Mouse (Mus musculus): ENCODE results near the gene Gm17027.
"Not testable (repeated sequence)": the region's sequence is repeated elsewhere in the genome, so short reads cannot be mapped to it uniquely, and the experiment has no call there.

Gm17027 gene

GRCm38 (mm10) chr14:42162522-42162921 is at the start of gene Gm17027:
Gene Gm17027, minus strand, starts transcription at chr14:42162622.
- not testable (repeated sequence) for DNase-seq (ENCODE audit: low spot score in 2 of 2)

- not testable (repeated sequence) for DNase-seq (ENCODE audit: low spot score in 2 of 2)
These were observed 28.3 kb upstream of the Gm17027 start, which contains the start of gene Gm3573 for GRCm38 (mm10) chr14:42190691-42191090. Gene Gm3573, minus strand, starts transcription at chr14:42190791.

GRCm38 (mm10) chr14:42183936-42184335 is 21.5 kb upstream of the Gm17027 start:
- DNase-seq (ENCODE audit: low spot score in 2 of 2), result peak; percentile 1 to 7

GRCm38 (mm10) chr14:42134571-42134970 is 27.9 kb downstream of the Gm17027 start:
- DNase-seq (ENCODE audit: low spot score in 2 of 2), result peak in 1 of 2 experiments; percentile 6

GRCm38 (mm10) chr14:42133806-42134205 is 28.6 kb downstream of the Gm17027 start:
- not testable (repeated sequence) for DNase-seq (ENCODE audit: low spot score in 2 of 2)

- DNase-seq (ENCODE audit: low spot score in 2 of 2), result not testable (repeated sequence)
These were observed 45.2 kb downstream of the Gm17027 start, which contains the start of gene Gm7951 for GRCm38 (mm10) chr14:42117269-42117668. Gene Gm7951, minus strand, starts transcription at chr14:42117369.
